Mouse (Mus musculus) liver, embryonic 14.5 days (tissue): Measurements from ENCODE around the gene Ctnnbip1.

Experiments used
- CTCF ChIP-seq: IDR thresholded peaks from 2 replicates; pipeline ENCODE4 v1.5.1; 2016; ENCODE audit warnings: antibody characterized with exemption, low read depth, control low read depth
- EP300 ChIP-seq: IDR thresholded peaks from 2 replicates; pipeline ENCODE4 v1.6.1; 2016; ENCODE audit warnings: antibody characterized with exemption, low read depth

GRCm38 (mm10) chr4:149561392-149561791 is 43.4 kb downstream of the Ctnnbip1 start:
- TF ChIP-seq CTCF (no peak), EP300 (no peak)
